Mouse (Mus musculus): Measurements from ENCODE around the gene Arhgap33. TPM values are rescaled to one million over a fixed set of nuclear protein-coding genes. Genes with fewer than 3 reads are reported as not detected.

Gene Arhgap33
- polyA plus RNA-seq, 1 experiment from 2014 or later, result 9.7 TPM

GRCm38 (mm10) chr7:30549880-30550279 is 15.0 kb upstream of the Arhgap33 start:
- no peaks in the 10 kb centered on the region for H3K9me3 ChIP-seq (ENCODE audit: control insufficient read depth, low read length)
- DNase-seq (ENCODE audit: low spot score), result no peak
- WGBS, result 83% methylated on average over 2 of the region's 2 CpGs

GRCm38 (mm10) chr7:30544327-30544726 is 9.5 kb upstream of the Arhgap33 start:
- no peak overlapping the region for H3K4me3 ChIP-seq (ENCODE audit: low read depth, low read length)
- H3K9me3 ChIP-seq (ENCODE audit: control insufficient read depth, low read length), result no peaks in the 10 kb centered on the region
- WGBS, result 84% methylated on average over 2 of the region's 2 CpGs
- H3K36me3 ChIP-seq (ENCODE audit: control insufficient read depth, insufficient read depth, low read length), result peaks cover 66% of the 10 kb centered on the region
- no peaks in the 10 kb centered on the region for H3K27me3 ChIP-seq (replicated peaks; ENCODE audit: control insufficient read depth, insufficient read depth, low read length)
- no peak for ATAC-seq (ENCODE audit: low read depth)
- DNase-seq (ENCODE audit: low spot score), result no peak
- no peak overlapping the region for H3K9ac ChIP-seq (ENCODE audit: low read depth, low read length)
- H3K4me2 ChIP-seq (ENCODE audit: low read depth, low read length), result no peak overlapping the region
- no peak overlapping the region for H3K27ac ChIP-seq (replicated peaks; ENCODE audit: low read depth, low read length)
- no peaks in the 10 kb centered on the region for H3K4me1 ChIP-seq (ENCODE audit: control insufficient read depth, insufficient read depth, low read length)

More at GRCm38 (mm10) chr7:30549880-30550279, 15.0 kb upstream of the Arhgap33 start:
- ATAC-seq (ENCODE audit: low read depth), result no peak
- Histone ChIP-seq H3K4me1 (ENCODE audit: control insufficient read depth, insufficient read depth, low read length) (peaks cover 11% of the 10 kb centered on the region), H3K4me2 (ENCODE audit: low read depth, low read length) (no peak overlapping the region), H3K4me3 (ENCODE audit: low read depth, low read length) (no peak overlapping the region), H3K9ac (ENCODE audit: low read depth, low read length) (no peak overlapping the region), H3K27ac (replicated peaks; ENCODE audit: low read depth, low read length) (no peak overlapping the region), H3K27me3 (replicated peaks; ENCODE audit: control insufficient read depth, insufficient read depth, low read length) (no peaks in the 10 kb centered on the region), H3K36me3 (ENCODE audit: control insufficient read depth, insufficient read depth, low read length) (peaks cover 44% of the 10 kb centered on the region)

- peaks cover 40% of the 10 kb centered on the region for H3K36me3 ChIP-seq (ENCODE audit: control insufficient read depth, insufficient read depth, low read length)
- DNase-seq (ENCODE audit: low spot score), result no peak
- H3K9ac ChIP-seq (ENCODE audit: low read depth, low read length), result no peak overlapping the region
- H3K4me2 ChIP-seq (ENCODE audit: low read depth, low read length), result no peak overlapping the region
- H3K27ac ChIP-seq (replicated peaks; ENCODE audit: low read depth, low read length), result no peak overlapping the region
- no peaks in the 10 kb centered on the region for H3K27me3 ChIP-seq (replicated peaks; ENCODE audit: control insufficient read depth, insufficient read depth, low read length)
- WGBS, result 87% methylated on average over 7 of the region's 7 CpGs
- no peak for ATAC-seq (ENCODE audit: low read depth)
- no peaks in the 10 kb centered on the region for H3K4me1 ChIP-seq (ENCODE audit: control insufficient read depth, insufficient read depth, low read length)
- H3K9me3 ChIP-seq (ENCODE audit: control insufficient read depth, low read length), result no peaks in the 10 kb centered on the region
- no peak overlapping the region for H3K4me3 ChIP-seq (ENCODE audit: low read depth, low read length)
These were observed 5.7 kb upstream of the Arhgap33 start for GRCm38 (mm10) chr7:30540572-30540971.

GRCm38 (mm10) chr7:30533941-30534632 is 773 bp downstream of the Arhgap33 start:
- Histone ChIP-seq H3K4me3 (ENCODE audit: low read depth, low read length) (peak overlapping the region; percentile 60), H3K27ac (replicated peaks; ENCODE audit: low read depth, low read length) (no peak overlapping the region), H3K9ac (ENCODE audit: low read depth, low read length) (peak overlapping the region; percentile 68), H3K36me3 (ENCODE audit: control insufficient read depth, insufficient read depth, low read length) (peaks cover 40% of the 10 kb centered on the region), H3K4me2 (ENCODE audit: low read depth, low read length) (peak overlapping the region; percentile 78), H3K4me1 (ENCODE audit: control insufficient read depth, insufficient read depth, low read length) (peaks cover 12% of the 10 kb centered on the region; the same call in 1 of the 2 replicates), H3K27me3 (replicated peaks; ENCODE audit: control insufficient read depth, insufficient read depth, low read length) (no peaks in the 10 kb centered on the region), H3K9me3 (ENCODE audit: control insufficient read depth, low read length) (no peaks in the 10 kb centered on the region)
- DNase-seq (ENCODE audit: low spot score), result peak; percentile 7
- 6% methylated on average over 25 of the region's 26 CpGs for WGBS
- peak; percentile 19 for ATAC-seq (ENCODE audit: low read depth)

- ATAC-seq (ENCODE audit: low read depth) (no peak), DNase-seq (ENCODE audit: low spot score) (peak; percentile 59)
- Histone ChIP-seq H3K27me3 (replicated peaks; ENCODE audit: control insufficient read depth, insufficient read depth, low read length) (no peaks in the 10 kb centered on the region), H3K9me3 (ENCODE audit: control insufficient read depth, low read length) (no peaks in the 10 kb centered on the region), H3K27ac (replicated peaks; ENCODE audit: low read depth, low read length) (no peak overlapping the region), H3K4me1 (ENCODE audit: control insufficient read depth, insufficient read depth, low read length) (peaks cover 12% of the 10 kb centered on the region; the same call in 1 of the 2 replicates), H3K4me2 (ENCODE audit: low read depth, low read length) (peak overlapping the region; percentile 78; the same call in 1 of the 2 replicates), H3K36me3 (ENCODE audit: control insufficient read depth, insufficient read depth, low read length) (peaks cover 46% of the 10 kb centered on the region), H3K4me3 (ENCODE audit: low read depth, low read length) (0 out of 2 replicates have a peak overlapping the region, but pooled peaks have one; percentile 2), H3K9ac (ENCODE audit: low read depth, low read length) (peak overlapping the region; percentile 46)
- 34% methylated on average over 5 of the region's 8 CpGs for WGBS
These were observed 1.9 kb downstream of the Arhgap33 start for GRCm38 (mm10) chr7:30532931-30533330.

GRCm38 (mm10) chr7:30531291-30531815 is 3.5 kb downstream of the Arhgap33 start:
- Histone ChIP-seq H3K9me3 (ENCODE audit: control insufficient read depth, low read length) (no peaks in the 10 kb centered on the region), H3K27me3 (replicated peaks; ENCODE audit: control insufficient read depth, insufficient read depth, low read length) (no peaks in the 10 kb centered on the region), H3K4me2 (ENCODE audit: low read depth, low read length) (no peak overlapping the region), H3K4me3 (ENCODE audit: low read depth, low read length) (no peak overlapping the region), H3K4me1 (ENCODE audit: control insufficient read depth, insufficient read depth, low read length) (peaks cover 17% of the 10 kb centered on the region; the same call in 1 of the 2 replicates), H3K36me3 (ENCODE audit: control insufficient read depth, insufficient read depth, low read length) (peaks cover 55% of the 10 kb centered on the region), H3K9ac (ENCODE audit: low read depth, low read length) (no peak overlapping the region), H3K27ac (replicated peaks; ENCODE audit: low read depth, low read length) (no peak overlapping the region)
- ATAC-seq (ENCODE audit: low read depth) (no peak), DNase-seq (ENCODE audit: low spot score) (peak; percentile 13)
- 77% methylated on average over 9 of the region's 9 CpGs for WGBS

- H3K27me3 ChIP-seq (replicated peaks; ENCODE audit: control insufficient read depth, insufficient read depth, low read length), result no peaks in the 10 kb centered on the region
- peak overlapping the region; percentile 48; the same call in 1 of the 2 replicates for H3K27ac ChIP-seq (replicated peaks; ENCODE audit: low read depth, low read length)
- H3K4me3 ChIP-seq (ENCODE audit: low read depth, low read length), result peak overlapping the region; percentile 18; the same call in 1 of the 2 replicates
- H3K4me1 ChIP-seq (ENCODE audit: control insufficient read depth, insufficient read depth, low read length), result 0 out of 2 replicates have a peak, but pooled peaks cover 11% of the 10 kb centered on the region
- WGBS, result 74% methylated on average over 8 of the region's 14 CpGs
- peak overlapping the region; percentile 47 for H3K4me2 ChIP-seq (ENCODE audit: low read depth, low read length)
- DNase-seq (ENCODE audit: low spot score), result no peak
- no peaks in the 10 kb centered on the region for H3K9me3 ChIP-seq (ENCODE audit: control insufficient read depth, low read length)
- H3K9ac ChIP-seq (ENCODE audit: low read depth, low read length), result peak overlapping the region; percentile 35; the same call in 1 of the 2 replicates
- H3K36me3 ChIP-seq (ENCODE audit: control insufficient read depth, insufficient read depth, low read length), result peaks cover 67% of the 10 kb centered on the region
- ATAC-seq (ENCODE audit: low read depth), result no peak
These were observed 7.9 kb downstream of the Arhgap33 start for GRCm38 (mm10) chr7:30526981-30527380.

GRCm38 (mm10) chr7:30526399-30526798 is 8.5 kb downstream of the Arhgap33 start:
- Histone ChIP-seq H3K9me3 (ENCODE audit: control insufficient read depth, low read length) (no peaks in the 10 kb centered on the region), H3K4me1 (ENCODE audit: control insufficient read depth, insufficient read depth, low read length) (0 out of 2 replicates have a peak, but pooled peaks cover 11% of the 10 kb centered on the region), H3K27ac (replicated peaks; ENCODE audit: low read depth, low read length) (peak overlapping the region; percentile 48), H3K4me3 (ENCODE audit: low read depth, low read length) (peak overlapping the region; percentile 18), H3K4me2 (ENCODE audit: low read depth, low read length) (peak overlapping the region; percentile 47), H3K27me3 (replicated peaks; ENCODE audit: control insufficient read depth, insufficient read depth, low read length) (no peaks in the 10 kb centered on the region), H3K9ac (ENCODE audit: low read depth, low read length) (peak overlapping the region; percentile 35; the same call in 1 of the 2 replicates), H3K36me3 (ENCODE audit: control insufficient read depth, insufficient read depth, low read length) (peaks cover 61% of the 10 kb centered on the region)
- DNase-seq (ENCODE audit: low spot score) (no peak), ATAC-seq (ENCODE audit: low read depth) (no peak)
- 18% methylated on average over 17 of the region's 17 CpGs for WGBS
